Mouse (Mus musculus) 3T3-L1 (cell line): ENCODE measurements around the gene Rnf181.
A peak's percentile ranks its signal among the peaks of the same experiment; 100 is the strongest.

Source experiments
- DNase-seq: peaks from one replicate; pipeline ENCODE4 v3.0.0-alpha.2; 2015; ENCODE audit warnings: low read depth, low spot score

Gene Rnf181

DNA sequence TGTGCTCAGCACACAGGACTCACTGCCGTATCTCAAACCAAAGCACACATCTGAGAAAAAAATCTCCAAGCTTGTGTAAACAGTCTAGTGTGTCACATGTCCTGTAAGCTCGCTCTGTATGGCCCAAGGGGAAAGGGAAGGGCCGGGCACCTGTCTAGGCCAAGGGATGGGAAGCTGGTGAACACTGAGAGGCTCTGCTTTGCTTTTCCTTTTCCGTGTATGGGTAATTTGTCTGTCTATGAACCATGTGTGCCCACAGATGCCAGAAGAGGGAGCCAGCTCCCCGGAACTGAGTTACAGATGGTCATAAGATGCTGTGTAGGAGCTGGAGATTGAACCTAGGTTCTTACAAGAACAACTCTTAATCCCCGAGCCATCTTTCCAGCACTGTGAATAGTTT is 40.5 kb downstream of the Rnf181 start:
- peak; percentile 52 for DNase-seq

DNA sequence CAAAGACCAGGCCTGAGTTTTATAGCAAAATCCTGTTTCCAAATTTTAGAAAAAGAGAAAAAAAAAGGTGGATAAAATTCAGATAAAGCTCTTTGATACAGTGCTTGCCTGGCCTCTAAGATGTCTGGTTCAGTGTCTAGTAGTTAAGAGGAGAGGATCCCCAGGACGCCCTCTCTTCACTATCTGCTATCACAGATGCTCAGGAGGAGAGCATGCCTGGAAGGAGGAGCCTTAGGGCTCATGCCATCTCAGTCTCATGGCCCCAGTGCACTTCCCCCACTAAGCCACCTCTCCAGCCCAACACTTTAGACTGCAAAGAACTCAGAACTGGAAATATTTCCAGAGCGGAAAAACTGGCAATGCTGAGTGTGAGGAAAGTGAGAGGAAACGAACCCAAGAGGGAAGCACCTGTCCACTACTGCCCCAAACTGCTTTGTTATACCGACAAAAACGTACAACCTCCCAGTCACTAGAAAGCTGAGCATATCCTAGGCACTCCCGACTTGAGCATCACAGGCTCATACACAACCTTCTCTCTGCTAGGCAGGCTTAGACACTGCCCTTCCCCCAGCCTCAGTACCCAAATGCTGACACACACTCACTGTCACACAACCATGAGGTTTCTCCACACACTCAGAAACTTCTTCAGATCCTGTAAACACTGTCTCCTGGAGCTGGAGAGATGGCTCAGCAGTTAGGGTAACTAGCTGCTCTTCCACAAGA is 42.8 kb downstream of the Rnf181 start:
- DNase-seq = no peak

DNA sequence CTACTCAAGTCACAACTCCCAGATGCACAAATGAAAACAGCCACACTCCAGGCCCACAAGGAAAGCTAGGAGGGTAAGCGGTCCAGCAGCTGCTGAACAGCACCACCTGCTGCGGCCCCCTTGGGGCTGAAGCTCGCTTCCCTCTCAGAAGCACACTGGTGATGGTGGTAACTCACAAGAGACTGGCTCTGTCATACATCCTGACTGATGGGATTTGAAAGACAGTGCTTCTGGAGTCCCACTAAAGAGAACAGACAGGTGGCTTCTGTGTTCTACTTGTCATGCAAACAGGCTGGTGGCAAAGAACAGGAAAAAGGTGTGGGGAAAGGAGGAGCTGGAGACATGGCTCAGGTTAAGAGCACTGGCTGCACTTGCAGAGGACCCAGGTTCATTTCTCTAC is 43.8 kb downstream of the Rnf181 start:
- no peak for DNase-seq

DNA sequence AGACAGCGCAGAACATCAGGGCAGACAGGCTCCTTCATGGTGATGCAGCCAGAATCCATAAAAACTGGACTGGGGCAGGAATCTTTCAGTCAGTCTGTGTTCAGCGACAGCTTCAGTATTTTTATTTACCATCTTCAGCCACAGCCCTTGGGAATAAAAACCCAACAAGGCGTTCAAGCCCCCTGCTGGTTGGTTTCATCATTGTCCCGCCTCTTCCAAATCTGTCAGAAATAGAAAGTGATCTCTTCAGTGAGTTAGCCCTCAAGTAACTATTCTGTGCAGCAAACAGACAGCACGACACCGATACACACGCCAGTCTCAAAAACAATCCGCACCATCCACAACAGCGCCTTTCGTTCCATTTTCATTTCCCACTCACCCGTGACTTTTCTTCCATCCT is 47.7 kb downstream of the Rnf181 start:
- DNase-seq = peak; percentile 56

DNA sequence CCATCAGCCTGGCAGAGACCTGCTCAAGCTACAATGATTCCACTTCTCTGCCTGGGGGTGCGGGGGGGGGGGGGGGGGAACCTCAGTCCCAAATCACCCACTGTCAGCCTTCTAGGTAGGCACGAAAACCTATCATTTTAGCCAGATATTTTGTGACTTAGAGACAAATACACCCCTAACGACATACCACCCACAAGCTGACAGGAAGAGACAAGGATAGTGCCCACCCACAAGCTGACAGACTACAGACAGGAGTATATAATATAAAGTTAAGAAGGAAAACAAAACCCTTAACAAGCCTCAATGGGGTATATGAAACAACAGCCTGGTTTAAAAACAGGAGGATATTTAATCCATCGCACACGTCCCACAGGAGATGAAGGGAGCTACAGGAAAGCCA is 48.3 kb downstream of the Rnf181 start:
- no peak for DNase-seq

DNA sequence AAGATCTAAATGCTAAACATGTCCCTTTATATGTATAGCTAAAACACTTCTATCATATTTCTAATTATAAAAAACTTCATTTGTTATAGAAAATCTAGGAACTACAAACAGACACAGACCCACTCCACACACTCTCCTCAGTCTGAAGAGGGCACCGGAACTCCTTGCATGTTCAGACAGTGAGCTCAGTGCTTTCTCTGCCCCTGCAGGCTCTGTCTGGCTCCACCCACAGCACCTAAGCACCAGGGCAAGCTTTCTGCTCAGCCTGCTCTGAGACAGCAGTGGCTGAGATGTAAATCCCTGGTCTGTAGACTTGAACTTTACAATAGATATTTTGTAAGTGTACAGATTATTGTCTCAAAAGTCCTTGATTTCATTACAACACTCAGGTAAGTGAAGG is 50.7 kb downstream of the Rnf181 start:
- DNase-seq = no peak

DNA sequence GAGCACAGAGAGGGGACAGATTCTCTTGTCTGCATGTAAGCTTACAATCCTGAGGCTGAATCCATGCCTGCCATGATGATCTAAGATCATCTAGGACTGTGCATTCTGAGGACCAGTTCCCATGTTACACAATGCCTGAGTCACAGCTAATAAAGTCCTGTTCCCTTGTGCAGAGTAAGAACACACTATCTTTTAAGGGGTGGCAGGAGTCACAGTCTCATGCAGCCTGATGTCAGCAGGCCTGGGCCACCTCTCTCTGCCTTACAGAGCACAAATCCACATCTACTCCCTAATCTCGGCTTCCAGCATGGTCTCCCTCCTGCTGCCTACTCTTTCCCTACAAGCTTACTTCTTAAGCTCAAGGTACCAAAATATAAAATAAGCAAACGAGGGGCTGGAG is 51.4 kb downstream of the Rnf181 start:
- no peak for DNase-seq

DNA sequence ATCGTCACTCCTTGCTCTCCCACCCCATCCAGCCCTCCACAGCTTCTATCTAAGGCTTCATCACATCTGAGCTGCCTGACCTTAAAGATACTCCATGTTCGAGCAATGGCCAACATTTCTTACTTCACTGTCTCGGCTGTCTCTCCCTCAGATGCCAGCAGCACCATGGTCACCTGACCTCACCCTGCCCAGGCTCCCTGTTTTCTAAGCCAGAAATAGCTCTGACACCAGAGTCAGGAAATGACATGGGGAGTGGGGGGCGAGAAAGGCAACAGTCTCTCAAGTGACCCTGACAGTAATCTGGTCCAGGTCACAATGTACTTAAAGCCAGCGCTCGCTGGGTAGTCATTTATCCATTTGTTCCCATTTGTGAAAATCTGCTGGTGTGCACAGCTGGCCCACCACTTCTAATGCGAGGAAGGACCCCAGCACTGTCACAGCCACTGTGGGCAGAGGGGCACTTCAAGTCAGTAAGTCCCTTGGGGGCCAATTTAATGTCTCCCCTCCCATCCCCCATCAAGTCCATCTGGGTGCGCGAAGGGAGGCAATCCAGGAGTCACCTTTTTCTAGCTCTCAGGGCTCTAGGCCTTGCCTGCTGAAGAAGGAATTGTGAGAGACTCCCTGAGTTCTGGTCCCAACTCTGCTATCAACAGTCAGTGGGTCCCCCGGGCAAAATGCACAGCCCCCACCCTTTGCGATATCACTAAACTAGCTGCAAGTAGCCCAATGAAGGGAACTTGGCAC is 53.5 kb downstream of the Rnf181 start:
- DNase-seq = no peak

DNA sequence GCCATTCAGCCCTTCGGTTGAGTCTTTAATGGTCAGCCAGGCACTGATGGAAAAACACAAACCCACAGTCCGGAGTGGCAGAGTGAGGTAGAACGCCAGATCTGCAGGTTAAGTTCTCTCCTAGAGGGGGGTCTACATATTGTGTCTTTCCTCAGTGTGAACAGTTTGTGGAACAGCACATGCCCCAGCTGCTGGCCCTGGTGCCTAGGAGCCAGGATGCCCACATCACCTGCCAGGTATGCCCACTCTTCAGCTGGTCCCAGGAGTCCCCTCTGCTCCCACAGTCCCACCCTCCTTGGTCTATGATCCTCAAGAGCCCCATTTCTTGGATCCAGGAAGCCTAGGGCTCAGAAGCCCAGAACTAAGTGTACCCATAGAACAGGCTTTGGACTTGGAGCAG is 54.6 kb downstream of the Rnf181 start:
- DNase-seq = no peak
